Mouse (Mus musculus): ENCODE results near the gene Sf3a1.

- TF ChIP-seq CTCF (IDR thresholded peaks at IDR 0.05) (no peak), EP300 (IDR thresholded peaks at IDR 0.05) (no peak)
Observed at GRCm38 (mm10) chr11:4158676-4159075, 1.5 kb upstream of the Sf3a1 start.

Data from lung, postnatal 0 days (tissue).